Mouse (Mus musculus): Measurements from ENCODE around the gene Kcnk1.

The Kcnk1 gene

GRCm38 (mm10) chr8:125995101-125995986, at the start of gene Kcnk1:
Gene Kcnk1 (plus strand): TSS chr8:125995170.
- DNase-seq, result peak; percentile 86

DNA sequence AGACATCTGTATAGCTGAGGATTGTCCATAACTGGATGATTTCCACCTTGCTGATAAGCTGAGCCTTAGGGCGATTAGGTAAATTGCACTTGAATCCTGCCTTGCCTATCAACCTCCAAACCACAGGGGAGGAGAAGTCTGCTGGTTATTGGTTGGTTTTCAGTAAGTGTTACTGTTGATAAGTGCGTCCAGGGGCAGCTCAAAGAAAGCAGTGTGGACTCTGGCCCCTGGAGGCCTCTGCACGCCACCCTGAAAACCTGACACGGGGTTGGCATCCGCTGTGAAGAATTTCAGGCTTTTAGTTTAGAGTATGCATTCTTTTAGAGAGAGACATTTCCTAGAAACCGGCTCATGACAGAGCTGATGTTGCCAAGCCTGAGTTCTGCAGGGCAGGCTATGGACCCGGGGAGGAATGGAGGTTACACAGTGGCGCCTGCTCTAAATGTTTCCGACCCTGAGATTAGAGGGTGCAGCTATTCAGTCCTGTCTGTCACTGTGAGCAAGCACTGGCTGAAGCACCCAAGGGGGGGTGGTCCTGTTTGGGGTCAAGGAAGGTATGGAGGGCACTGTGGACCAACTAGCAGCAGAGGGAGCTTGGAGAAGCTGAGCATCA, 46.2 kb upstream of the Kcnk1 start:
- DNase-seq, result no peak

GRCm38 (mm10) chr8:125950007-125950940, 44.7 kb upstream of the Kcnk1 start:
- DNase-seq, result peak; percentile 92

- peak; percentile 52 for DNase-seq
Observed at GRCm38 (mm10) chr8:125955671-125956070, 39.3 kb upstream of the Kcnk1 start.

DNA sequence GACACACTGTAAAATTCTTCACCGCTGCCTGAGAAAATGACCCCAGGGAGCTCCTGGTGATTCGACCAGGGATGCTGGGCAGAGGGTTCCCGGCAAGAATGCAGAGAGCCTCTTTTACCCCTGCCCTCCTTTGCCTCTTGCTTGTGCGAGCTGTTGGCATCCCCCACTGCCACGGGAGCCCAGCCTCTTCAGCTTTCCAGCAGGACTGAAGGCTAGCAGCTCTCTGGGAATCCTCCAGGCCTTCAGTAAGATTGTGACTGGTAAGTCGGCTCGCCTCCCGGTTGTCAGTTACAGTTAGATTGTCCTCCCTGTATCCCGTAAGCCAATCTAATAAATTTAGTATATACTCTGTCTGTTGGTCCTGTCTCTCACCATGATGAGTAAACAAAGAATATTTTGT, 38.2 kb upstream of the Kcnk1 start:
- no peak for DNase-seq

GRCm38 (mm10) chr8:125957226-125957993, 37.6 kb upstream of the Kcnk1 start:
- DNase-seq, result no peak

DNA sequence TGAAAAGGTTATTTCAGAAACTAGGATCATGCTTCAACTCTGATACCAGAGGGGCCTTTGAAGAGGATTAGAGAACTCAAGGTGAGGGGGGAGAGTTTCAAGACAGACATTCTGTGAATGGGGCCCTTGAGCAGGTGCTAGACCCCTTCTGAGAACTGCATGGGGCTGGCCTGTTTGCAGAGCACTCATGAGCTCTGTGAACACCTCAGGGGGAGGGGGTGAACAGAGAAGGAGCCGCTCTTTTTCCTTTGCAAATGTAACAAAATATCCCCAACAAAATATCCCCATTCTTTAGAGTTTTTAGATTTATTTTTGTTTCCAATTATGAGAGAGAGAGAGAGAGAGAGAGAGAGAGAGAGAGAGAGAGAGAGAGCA, 37.0 kb upstream of the Kcnk1 start:
- no peak for DNase-seq

DNA sequence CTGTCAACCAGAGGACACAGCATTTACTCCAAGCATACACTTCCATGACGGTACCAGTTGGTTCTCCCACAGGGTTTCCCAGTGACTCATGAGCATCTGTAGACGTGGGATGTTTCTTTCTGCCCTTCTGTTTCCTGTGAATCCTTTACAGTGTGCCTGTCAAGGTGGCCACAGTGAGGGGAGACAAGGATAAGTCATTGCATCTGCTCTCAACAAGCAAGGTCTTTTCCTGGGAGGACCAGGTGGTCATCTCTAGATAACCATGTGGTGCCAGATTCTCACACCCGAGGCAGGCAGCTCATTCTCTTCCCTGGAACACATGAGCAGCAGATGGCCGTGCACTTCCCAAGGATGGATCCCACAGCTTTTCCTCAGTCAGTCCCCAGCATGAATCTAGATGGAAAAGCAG, 35.6 kb upstream of the Kcnk1 start:
- DNase-seq, result peak; percentile 91

DNA sequence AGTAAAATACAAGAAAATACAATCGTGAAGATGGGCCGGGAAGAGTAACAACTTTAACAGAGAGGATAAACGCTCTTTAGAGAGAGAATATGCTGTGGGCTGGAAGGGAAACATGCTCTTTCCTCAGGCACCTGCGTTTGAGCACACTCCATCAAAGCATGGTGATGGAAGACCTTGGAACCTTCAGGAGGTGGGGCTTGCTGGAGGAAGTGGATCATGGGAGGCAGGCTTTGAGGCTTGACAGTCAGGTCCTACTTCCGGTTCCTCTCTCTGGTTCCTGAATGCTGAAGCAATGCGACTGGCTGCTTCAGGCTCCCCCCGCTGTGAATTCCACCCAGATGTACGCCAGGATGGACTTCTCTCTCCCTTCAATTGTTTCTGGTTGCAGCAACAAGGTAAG, 34.9 kb upstream of the Kcnk1 start:
- peak; percentile 43 for DNase-seq

DNA sequence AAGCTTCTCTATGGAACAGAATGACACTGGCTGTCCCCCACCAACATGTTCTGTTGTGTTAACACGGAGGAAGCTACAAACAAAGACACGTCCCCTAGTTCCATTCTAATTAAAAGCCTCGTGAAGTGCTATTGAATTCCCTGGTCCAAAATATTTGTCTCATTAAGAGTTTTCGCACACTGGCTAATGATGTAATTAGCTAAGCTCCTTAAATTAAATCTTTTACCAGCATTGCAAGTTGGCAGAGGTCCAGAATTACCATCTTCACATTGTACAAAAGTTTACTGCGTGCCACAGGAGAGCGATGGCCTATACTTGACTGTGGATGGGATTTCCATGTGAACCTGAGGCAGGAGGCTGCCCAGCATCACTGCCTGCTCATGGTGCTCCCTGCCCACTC, 33.2 kb upstream of the Kcnk1 start:
- no peak for DNase-seq

GRCm38 (mm10) chr8:125963807-125964211, 31.2 kb upstream of the Kcnk1 start:
- peak; percentile 26 for DNase-seq

GRCm38 (mm10) chr8:125971336-125971735, 23.6 kb upstream of the Kcnk1 start:
- peak; percentile 88 for DNase-seq

GRCm38 (mm10) chr8:125975981-125976380, 19.0 kb upstream of the Kcnk1 start:
- DNase-seq, result no peak

DNA sequence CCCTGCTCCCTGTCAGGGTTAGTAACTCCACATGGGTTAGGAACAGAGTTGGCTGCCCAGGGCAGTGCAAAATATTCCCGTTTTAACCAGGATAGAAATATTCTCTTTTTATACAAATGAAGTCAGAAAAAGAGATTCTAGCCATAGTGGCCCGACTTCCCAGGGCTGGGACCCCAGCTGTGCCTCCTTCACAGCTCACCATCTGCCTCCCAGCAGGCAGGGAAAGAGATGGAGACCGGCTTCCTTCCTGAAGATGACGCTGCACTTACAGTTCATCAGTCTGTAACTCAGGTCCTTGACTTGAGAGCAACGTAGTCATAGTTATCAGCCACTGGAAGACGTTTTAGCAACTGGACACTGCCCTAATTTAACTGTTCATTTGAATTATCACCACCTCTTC, 14.1 kb upstream of the Kcnk1 start:
- DNase-seq, result no peak

GRCm38 (mm10) chr8:125983515-125983914, 11.5 kb upstream of the Kcnk1 start:
- no peak for DNase-seq

GRCm38 (mm10) chr8:125984140-125984539, 10.8 kb upstream of the Kcnk1 start:
- DNase-seq, result no peak

DNA sequence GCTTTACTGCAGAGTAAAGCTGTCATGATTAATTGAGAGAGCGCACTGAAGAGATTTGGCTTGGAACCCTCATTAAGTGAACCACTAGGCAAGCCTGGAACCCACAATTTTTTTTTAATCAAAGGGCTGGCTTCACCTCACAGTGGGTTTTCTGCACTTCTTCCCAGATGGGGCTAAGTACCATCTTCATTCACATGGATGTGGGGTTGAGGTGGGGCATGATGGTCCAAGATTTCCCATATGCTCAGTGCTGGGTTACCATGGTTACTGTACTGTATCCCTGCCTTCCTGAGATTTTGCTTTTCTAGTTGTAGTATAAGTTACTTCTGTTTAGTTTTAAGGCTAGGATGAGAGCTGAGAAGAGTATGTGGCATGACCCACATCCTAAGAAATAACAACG, 9.6 kb upstream of the Kcnk1 start:
- no peak for DNase-seq

- DNase-seq, result no peak
Observed at GRCm38 (mm10) chr8:125986999-125987589, 7.9 kb upstream of the Kcnk1 start.

DNA sequence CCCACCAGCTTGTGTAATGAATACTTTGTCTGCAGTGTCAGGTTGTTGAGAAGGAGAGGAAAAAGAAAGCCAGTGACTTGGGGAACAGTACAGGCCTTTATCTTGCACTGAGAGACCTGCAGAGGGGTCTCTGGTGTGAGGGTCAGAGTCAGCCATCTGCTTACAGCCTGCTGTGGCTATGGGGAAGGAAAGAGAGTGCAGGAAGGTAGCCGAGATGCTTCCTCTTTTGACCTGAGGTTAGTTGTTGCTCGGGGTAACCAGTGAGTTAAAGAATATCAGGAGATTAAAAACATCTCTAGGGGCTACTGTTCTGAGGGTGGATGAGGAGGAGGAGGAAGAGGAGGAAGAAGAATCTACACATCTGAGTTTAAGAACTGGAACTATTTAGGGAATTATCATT, 7.0 kb upstream of the Kcnk1 start:
- DNase-seq, result no peak

- DNase-seq, result no peak
Observed at GRCm38 (mm10) chr8:125993636-125994035, 1.3 kb upstream of the Kcnk1 start.

DNA sequence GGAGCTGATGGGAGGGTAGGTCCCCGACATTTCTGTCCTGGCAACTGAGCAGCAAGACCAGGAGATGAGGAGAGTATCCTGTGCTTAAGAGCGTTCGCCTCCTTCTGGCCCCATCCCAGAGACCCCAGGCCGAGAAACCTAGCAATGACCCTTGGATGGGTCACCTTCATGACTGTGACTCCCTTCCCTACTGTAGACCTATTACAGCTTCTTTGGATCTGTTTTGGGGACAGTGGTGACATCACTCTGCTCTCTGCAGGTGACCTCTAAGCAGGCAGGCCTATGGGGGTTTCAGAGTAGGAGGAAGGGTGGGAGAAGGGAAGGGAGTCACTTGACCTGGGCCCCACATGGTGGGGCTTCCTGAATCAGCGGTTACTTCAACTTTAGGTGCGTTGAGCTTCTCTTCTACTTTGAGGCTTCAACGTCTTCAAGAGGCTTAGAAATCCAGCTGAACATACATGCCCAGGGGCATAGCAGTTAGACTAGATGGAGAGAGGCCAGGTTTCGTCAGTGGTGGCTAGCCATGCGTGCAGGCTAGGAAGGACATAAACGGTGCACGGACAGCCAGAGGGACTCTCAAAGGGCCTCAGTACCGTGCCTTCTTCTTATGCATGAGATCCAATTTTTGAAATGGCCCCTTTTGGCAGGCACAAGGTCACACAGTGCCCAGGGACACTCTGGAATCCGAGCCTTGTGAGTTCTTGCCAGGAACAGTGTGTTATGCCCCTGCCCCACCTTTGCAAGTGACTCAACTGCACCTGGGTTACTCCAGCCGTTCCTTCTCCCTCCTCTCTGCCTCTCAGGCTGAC, 1.3 kb downstream of the Kcnk1 start:
- no peak for DNase-seq

All from right cerebral cortex, adult 18-20 months (tissue).